Mouse (Mus musculus) R1 (cell line): ENCODE measurements around the gene Slc22a18.

Experiments
- DNase-seq: peaks from one replicate; pipeline ENCODE4 v3.0.0-alpha.2; 2018; ENCODE audit warnings: low read depth, low spot score

Slc22a18 gene

DNA sequence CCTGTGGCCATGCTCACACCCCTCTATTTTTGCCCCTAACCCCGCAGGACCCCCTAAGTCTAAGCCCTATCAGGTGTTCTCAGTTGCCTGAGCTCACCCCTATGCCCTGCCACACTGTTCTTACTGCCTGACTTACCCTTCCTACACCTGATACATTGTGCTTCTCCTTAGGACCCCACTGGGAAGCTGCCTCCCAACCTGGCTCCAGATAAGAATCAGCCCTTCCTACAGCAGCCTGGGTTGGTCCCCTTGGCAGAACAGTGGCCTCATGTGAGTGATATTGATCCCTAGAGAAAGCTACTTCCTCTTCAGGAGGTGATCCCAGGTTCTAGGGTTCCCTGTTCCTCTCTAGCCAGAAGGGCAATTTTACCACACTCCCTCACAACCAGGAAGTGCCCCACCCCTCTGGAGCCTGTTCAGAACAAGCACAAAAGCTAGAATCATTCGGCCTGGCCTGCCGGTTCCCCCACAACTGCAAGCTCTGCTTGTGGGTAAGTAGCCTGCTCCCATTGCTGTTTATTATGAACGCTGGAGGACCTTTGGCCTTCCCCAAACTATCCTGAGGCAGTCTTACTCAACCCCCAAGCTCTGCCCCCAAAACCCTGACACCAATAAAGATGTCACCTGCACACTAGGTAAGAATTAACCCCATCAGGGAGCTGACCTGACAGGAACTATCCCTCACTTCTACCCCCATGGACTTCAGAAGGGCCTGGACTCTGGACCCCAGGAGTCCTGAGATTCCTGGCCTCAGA is at the start of gene Slc22a18:
Gene Slc22a18 (plus strand): TSS at position 390 of the 755 bp plus-strand sequence.
- peak; percentile 49 for DNase-seq

- no peak for DNase-seq
Measured at GRCm38 (mm10) chr7:143428142-143428813, 45.3 kb upstream of the Slc22a18 start.

DNA sequence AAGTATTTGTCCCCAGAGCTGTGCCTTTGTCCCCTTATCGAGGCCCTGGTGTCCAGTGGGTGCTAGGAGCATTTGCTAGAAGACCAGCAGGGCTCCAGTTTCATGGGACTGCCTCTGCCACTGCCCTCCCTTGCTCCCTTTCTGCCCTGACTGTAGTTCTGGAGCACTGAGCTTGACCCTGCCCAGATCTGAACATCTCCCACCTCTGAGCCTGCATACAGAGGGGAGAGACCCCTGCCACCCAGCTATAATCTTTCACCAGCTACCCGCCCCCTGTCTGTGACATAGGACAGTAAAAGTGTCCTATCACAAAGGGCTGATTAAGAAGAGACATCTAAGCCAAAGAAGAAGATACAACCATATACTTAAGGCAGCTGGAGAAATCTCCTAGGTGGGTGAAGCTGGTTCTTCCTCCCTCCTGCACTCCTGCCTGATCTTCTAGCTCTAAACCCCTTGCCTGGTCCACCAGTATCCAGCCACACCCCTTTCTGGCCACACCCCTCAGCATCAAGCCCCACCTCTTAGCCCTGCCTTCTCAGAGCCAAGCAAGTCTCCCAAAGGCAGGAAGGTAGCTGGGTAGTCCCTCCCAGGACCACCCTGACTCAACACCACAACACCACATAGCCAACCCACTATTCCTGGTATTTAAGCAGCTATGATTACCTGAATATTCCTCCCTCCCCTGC is 44.6 kb upstream of the Slc22a18 start:
- no peak for DNase-seq

DNA sequence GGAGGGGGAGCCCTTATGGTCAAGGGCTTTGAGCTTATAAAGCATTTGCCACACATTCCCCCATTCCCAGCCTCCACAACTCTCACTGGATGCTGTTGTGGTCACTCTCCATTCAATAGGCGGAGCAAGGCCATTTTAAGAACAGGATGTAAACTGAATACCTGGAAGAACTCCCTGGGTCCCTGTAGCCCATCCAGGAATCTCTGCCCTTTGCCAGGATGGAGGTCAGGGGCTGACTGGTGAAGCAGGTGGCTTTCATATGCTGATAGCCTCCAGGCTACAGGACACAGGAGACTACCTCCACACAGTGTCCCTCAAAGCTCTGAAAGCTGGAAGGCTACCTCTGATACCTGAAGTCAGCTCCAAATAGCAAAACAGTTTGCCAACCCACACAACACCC is 40.9 kb upstream of the Slc22a18 start:
- no peak for DNase-seq

DNA sequence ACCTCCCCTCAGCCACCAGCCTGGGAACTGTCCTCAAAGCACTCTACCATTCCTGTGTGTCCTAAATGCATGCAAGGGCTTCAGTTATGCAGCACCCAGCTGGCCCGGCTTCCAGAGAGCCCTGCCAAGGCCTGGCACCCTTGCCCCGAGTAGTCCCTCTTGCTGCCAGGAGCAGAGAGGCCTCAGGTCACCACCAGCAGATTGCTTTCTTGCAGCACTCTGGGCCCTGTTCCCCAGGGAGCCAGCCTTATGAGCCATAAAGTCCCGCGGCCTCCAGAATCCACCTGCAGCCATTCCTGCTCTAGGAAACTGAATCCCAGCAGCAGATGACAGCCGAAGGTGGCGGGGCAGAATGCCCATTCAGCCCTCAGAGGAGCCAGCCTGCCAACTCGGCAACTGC is 40.2 kb upstream of the Slc22a18 start:
- DNase-seq: no peak

DNA sequence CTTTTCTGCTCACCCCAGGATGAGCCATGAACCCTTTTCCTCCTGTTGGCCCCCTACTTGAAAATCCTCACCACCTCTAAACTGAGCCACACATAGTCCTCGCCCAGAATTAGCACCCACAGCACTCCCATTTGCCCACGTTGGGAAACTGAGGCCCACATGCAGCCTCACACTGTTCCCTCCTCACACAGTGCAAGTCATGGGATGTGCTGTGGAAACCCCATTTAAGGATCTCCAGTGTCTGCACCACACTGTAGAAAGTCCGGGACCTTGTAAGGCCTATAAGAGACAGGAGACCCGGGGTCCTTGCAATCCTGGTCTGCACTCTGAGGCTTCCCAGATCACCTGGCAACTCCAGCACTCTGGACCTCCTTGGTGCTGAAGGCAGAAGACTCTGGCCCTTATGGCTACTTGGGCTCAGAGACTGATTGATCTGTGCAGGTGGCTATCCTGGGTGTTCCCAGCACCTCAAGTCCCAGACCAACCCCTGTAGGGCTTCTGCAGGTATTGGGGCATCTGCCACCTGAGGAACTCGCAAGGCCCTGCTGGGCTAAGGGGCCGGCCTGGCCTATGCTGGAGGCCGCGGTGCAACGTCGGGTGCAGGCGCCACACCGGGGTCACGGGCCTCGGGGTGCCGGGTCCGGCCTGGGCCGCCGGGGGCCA is 36.2 kb upstream of the Slc22a18 start:
- peak; percentile 70 for DNase-seq

DNA sequence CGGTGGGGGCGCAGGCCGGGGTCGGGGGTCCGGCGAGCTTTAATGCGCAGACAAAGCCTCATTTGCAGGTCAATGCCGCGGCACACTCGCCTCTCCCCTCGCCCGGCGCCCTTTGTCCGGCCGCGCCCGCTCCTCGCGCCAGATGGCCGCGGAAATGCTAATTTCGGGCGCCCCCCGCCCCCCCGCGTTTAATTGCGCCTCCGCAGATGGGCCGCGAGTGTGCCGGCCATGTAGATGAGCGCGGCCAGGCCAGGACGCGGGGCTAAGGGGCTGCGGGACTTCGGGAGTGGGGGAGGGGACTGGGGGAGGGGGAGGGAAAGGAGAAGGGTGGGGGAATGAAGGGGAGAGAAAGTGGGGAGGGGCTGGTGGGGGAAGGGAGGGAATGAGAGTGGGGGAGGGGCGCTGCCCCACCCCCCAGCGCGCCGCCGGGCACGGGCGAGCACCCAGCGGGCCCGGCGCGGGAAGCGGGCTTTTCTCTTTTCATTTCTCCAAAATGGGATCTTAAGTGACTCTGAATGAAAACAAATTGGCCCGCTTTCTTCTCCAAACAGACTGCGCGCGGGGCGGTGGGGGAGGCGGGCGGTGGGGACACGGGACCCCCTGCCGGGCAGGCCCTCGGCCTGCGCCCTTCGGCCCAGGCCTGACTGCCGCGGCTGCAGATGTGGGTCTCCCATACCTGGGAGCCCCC is 35.5 kb upstream of the Slc22a18 start:
- DNase-seq: peak; percentile 50

- DNase-seq: no peak
Measured at GRCm38 (mm10) chr7:143438965-143439364, 34.6 kb upstream of the Slc22a18 start.

GRCm38 (mm10) chr7:143444580-143444954 is 29.0 kb upstream of the Slc22a18 start:
- DNase-seq: no peak

DNA sequence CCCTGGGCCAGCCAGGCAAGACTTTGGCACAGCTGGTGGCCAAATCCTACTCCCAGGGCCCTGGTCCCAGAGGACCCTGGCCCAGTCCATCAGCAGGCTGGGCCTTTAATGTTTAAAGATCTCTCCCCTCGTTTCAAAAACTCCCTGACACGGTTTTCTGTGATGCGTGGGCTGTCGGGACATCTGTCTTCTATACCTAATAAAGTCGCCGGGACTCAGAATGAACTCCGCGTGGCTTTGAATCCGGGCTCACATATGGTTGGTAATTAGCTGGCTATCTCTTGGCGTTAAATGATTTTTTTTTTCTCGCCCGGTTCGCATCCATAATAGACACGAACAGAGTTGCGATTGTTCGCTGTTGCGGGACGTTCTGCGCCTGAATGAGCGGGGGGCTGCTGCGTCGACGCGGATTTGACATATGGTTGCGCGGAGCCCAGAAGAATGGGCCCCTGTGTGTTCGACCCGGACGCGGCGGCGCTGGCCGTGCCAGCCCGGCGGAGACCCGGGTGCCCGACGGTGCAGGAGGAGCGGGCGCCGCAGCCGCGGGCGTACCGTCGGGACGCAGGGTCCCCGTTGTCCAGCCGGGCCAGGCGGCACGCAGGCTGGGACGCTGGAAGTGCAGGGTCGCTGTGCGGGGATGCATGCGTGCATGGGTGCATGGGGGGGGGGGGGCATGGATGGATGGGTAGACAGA is 28.4 kb upstream of the Slc22a18 start:
- DNase-seq: peak; percentile 16

GRCm38 (mm10) chr7:143445651-143446460 is 27.7 kb upstream of the Slc22a18 start:
- peak; percentile 8 for DNase-seq

- no peak for DNase-seq
Measured at GRCm38 (mm10) chr7:143447130-143447529, 26.4 kb upstream of the Slc22a18 start.

DNA sequence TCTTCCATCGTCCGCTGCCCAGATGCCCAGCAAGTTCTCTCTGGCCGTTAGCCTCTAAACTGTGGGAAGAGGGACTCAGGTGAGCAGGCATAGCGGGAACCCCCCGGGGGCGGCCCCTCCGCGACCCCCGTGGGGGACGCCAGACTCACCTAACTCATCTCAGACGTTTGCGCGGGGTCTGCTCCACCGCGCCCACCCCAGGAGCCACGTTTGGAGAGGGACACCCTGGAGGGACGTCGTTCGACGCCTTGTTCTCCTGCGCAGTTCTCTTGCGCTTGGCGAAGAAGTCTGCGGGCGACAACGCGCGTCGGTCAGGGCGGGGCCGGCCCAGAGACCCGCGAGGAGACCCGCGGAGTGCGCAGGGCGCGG is 14.6 kb upstream of the Slc22a18 start:
- DNase-seq: no peak

- DNase-seq: peak; percentile 40
Measured at GRCm38 (mm10) chr7:143459332-143460211, 14.0 kb upstream of the Slc22a18 start.

GRCm38 (mm10) chr7:143460217-143460834 is 13.2 kb upstream of the Slc22a18 start:
- DNase-seq: no peak

- peak; percentile 93 for DNase-seq
Measured at GRCm38 (mm10) chr7:143460874-143461273, 12.7 kb upstream of the Slc22a18 start, which contains the start of gene Cdkn1c. TSS of gene Cdkn1c (minus strand) at chr7:143461050.

GRCm38 (mm10) chr7:143461294-143461870 is 12.2 kb upstream of the Slc22a18 start:
- no peak for DNase-seq

- DNase-seq: no peak
Measured at GRCm38 (mm10) chr7:143461920-143462319, 11.6 kb upstream of the Slc22a18 start.
